Mouse (Mus musculus) kidney, adult 9 months (tissue): ENCODE data around the gene Dop1a.
"Not testable (repeated sequence)": the region's sequence is repeated elsewhere in the genome, so short reads cannot be mapped to it uniquely, and the experiment has no call there.

Experiments used
- DNase-seq: peaks from one replicate; pipeline ENCODE4 v3.0.0; 2022

Gene Dop1a

DNA sequence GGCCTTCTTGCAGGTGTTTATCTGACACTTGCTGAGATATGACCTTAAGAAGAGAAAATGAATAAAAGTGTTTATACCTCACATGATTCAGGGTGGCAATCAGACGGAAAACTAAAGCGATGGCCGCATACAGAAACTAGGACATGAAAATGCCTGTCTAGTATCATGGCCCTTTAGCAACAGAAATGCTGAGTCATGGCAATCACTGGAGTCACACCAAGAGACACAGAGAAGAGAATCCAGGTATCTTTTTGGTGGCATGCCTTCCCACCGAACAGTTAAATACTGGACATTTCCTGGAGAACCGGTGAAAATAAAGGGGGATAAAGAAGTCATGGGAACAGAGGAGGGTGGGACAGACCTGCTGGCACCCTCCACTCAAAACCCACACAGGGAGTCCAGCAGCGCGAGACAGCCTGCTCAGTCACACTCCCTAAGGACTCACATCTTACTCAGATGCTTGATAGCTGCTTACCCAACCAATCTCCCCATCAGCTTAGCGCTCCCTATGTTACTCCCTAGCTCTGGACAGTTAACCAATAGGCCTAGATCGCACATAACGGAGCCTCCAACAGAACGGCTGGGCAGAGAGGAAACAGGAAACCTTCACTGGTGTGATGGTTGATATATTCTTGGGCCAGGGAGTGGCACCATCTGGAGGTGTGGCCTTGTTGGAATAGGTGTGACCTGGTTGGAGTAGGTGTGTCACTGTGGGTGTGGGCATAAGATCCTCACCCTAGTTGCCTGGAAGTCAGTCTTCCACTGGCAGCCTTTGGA lies 120.3 kb downstream of the Dop1a start:
- DNase-seq = no peak

DNA sequence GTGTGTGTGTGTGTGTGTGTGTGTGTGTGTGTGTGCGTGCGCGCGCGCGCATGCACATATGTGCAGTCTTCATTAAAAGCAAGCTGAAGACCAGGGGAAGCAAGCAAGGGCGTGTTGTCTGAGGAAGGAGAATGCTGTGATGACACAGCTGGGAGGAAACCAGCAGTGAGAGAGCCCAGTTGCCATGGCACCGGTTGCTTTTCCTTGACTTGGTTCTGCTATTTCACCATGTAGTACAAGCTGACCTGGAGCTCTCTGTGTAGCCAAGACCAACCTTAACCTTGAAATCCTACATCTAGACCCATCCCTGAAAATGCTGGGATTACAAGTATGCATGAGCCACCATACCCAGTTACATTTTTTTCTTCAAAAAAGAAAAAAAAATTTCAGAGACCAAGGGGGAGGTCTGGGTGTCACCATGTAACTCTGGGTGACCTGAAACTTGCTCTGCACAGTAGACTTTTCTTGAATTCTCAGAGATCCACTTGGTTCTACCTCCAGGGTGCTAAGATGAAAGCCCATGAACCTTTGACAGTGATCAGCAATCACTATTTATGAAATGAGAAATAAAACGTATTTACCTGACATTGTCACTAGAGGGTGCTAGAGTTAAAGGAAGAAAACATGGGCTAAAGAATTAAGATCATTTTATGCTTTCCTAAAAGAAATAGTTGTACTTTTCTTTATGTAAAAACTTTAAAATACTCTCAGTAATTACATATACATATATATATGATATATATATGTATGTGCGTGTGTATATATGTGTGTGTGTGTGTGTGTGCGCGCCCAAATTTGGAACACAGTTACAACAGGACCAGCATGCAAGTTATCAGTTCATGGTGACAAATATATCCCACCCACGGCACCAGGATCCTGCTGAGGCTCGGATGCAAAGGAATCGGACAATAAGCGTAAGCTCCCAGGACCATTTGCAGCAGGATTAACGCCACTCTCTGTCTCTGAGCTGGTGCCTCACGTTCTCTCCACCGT lies 126.0 kb downstream of the Dop1a start:
- DNase-seq = peak; percentile 20

DNA sequence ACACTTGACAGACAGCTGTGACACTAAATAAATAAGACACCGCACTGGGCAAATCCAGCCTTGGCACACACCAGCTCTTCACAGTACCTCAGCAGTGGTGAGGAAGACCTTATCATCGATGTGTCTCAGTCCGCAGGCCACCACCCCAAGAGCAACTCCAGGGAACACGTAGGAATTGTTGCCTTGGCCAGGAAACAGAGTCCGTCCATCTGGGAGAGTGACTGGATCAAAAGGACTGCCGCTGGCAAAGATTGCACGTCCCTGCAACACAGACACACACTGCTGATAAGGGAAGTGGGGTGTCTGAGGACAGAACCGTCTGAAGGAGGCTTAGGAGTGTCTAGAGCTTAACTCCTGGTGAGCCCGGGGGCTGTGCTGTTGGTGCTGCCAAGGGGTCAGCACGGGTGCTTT lies 127.4 kb downstream of the Dop1a start:
- DNase-seq = not testable (repeated sequence)

DNA sequence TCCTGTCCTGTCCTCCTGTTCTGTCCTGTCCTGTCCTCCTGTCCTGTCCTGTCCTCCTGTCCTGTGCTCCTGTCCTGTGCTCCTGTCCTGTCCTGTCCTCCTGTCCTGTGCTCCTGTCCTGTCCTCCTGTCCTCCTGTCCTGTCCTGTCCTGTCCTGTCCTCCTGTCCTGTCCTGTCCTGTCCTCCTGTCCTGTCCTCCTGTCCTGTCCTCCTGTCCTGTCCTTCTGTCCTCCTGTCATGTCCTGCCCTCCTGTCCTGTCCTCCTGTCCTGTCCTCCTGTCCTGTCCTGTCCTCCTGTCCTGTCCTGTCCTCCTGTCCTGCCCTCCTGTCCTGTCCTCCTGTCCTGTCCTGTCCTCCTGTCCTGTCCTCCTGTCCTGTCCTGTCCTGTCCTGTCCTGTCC lies 130.0 kb downstream of the Dop1a start:
- DNase-seq = not testable (repeated sequence)

DNA sequence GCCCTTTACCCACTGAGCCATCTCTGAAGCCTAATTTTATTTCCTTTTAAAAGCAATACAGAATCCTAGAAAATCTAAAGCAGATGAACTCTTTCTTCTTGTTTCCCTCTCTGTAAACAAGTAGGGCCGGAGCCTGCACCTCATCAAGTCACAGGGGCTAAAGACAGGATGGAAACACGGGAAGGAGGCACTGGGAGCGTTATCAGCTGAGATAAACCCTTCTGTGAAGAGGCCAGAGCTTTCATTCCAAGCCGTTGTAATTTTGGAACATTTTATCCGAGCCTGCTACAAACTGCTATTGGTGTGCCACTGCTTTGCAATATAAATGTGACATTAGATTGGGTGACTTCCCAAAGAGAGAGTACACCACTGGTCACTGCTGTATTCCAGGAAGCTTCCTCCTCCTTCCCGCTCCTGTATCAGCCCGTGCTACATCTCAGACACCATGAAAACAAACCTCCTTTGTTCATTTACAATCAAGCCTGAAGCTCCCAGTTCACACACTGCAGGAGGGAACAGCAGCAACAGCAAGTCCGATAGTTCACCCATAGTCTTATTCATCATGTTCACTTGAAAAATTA lies 132.9 kb downstream of the Dop1a start:
- no peak for DNase-seq
